Mouse (Mus musculus): ENCODE results near the gene Itga6.

The Itga6 gene

DNA sequence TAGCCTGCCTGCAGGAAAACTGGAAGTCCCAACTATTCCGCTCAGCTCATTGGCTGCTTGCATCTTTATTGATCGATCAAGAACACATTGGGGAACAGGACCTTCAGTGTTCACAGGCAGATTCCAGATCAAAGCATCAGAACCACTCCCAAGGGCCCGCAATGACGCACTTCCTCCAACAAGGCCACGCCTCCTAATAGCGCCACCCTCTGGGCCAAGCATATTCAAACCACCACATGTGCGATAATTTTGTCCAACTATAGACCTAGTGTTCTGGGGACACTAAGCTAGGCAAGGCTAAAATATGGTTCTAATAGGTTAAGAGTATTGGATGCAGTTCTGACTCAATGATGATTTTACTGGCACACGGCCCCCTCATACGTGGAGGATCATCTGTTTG lies 15.7 kb downstream of the Itga6 start:
- no peak for DNase-seq (ENCODE audit: low read depth)

- no peak for DNase-seq (ENCODE audit: low read depth)
Measured at GRCm38 (mm10) chr2:71764525-71764924, 19.1 kb downstream of the Itga6 start.

DNA sequence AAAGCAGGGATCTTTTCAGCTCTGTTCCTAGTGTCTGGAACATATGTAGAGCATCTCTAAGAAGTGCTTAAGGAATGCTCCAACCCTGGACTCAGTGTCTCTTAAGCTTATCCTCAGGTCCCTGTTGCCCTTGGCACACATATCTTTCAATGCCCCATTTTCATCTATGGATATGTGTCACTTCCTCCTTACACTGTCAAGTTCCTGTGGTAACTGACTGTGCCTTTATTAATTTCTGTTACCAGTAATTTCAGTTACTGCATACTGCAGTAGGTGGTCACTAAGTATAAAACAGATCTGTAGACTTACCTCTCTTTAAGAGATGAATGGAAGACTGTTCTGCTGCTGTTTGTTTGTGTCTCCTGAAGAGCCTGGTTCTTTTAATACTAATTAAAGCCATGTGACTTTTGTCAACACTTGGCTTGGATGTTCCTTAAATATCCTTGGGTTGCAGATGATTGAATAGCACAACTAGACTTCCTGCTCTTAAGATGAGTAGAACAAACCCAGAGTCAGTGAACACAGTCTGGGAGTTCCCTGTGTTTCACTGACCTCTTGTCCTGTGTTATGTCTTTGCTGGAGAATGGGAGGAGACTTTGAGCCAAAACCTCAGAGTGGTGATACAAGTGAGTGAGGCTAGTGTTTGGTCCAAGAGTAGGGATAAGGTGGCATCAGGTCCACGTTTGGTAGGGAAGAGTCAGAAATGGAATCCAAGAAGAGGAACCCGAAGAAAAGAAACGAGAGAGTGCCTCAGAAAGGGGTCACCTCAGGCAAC lies 19.7 kb downstream of the Itga6 start:
- no peak for DNase-seq (ENCODE audit: low read depth)

DNA sequence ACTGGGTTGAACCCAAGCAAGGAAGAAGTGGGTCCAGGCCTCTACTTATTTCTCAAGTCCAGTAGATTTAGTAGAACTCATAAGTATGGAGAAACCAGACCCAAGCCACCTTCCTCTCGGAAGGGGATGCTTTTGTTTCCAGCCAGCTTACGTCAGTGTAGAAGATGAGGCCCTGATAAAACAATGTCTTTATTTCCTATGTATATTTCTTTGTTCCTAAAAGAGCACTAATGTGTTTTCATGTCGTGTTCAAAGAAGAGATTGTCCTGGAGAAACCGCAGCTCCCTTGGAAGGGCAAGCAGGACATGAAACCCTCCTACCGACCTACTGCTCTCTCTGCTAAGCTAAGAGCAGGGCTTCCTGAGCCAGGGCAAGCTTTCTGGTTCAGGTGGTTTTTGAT lies 20.6 kb downstream of the Itga6 start:
- no peak for DNase-seq (ENCODE audit: low read depth)

DNA sequence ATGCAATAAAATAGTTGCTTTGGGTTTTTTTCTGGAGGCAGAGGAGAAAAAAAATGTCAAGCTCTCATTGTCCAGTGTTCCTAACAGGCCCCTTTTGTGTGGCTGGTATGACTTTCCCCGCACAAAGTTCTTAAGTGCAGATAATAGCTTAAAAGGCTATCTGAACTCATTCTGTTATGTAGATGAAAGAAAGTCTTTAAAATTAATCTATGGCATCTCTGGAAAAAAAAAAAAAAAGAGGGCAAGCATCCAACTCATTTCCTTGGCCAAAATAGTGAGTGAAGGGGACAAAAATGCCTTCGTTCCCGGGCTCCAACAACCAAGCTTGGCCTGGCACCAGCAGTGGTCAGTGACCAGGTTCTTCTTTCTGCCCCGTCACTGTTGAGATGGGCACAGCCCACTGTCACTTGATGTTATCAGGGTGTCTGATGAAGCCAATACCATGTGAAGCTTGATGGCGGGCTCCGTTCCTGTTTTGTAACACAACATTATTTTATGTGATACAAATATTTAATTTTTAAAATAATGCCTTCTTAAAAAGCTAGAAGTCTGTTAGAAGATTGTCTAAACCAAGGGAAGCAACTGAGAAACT lies 21.7 kb downstream of the Itga6 start:
- no peak for DNase-seq (ENCODE audit: low read depth)

GRCm38 (mm10) chr2:71771762-71772161 lies 26.3 kb downstream of the Itga6 start:
- no peak for DNase-seq (ENCODE audit: low read depth)

- no peak for DNase-seq (ENCODE audit: low read depth)
Measured at GRCm38 (mm10) chr2:71773714-71774113, 28.3 kb downstream of the Itga6 start.

- no peak for DNase-seq (ENCODE audit: low read depth)
Measured at GRCm38 (mm10) chr2:71774246-71774951, 29.0 kb downstream of the Itga6 start.

DNA sequence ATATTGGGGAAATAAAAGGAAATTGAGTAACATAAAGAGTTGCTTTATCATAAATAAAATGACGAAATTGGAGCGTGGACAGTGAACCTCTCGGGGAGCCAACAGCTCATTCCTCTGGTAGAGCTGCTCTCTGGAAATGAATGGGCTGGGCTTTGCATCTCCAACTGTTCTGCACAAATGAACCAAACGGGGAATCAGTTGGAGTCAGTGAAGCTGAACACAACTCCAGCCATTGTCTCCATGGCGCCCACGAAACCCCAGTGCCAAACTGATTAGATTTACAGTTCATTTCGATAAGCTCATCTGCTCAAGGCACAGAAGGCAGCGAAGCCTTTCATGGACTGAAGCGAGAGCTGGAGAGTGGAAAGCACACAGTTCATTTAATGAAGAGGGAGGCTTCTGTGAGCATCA lies 29.8 kb downstream of the Itga6 start:
- no peak for DNase-seq (ENCODE audit: low read depth)

GRCm38 (mm10) chr2:71779266-71779888 lies 34.0 kb downstream of the Itga6 start:
- no peak for DNase-seq (ENCODE audit: low read depth)

GRCm38 (mm10) chr2:71780016-71780415 lies 34.6 kb downstream of the Itga6 start:
- DNase-seq (ENCODE audit: low read depth), result no peak

- no peak for DNase-seq (ENCODE audit: low read depth)
Measured at GRCm38 (mm10) chr2:71785260-71785659, 39.8 kb downstream of the Itga6 start.

DNA sequence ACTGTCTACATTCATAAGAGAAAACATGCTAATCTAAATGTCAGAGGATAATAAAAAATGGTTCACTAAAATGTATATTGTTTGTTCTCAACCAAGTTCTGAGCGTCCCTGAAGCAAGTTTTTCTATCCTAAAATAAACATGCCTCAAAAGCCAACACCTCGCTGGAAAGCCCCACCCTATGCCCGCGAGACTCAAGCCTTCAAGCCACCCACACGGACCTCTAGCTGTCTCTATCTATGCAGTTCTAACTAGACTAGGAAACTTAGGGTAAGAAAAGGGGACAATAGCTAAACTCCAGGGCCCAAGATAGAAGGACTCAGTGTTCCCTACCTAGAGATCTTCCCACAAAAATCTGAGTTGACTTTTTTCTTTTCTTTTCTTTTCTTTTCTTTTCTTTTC lies 40.6 kb downstream of the Itga6 start:
- DNase-seq (ENCODE audit: low read depth), result no peak

GRCm38 (mm10) chr2:71786591-71787155 lies 41.3 kb downstream of the Itga6 start:
- peak; percentile 87 for DNase-seq (ENCODE audit: low read depth)

DNA sequence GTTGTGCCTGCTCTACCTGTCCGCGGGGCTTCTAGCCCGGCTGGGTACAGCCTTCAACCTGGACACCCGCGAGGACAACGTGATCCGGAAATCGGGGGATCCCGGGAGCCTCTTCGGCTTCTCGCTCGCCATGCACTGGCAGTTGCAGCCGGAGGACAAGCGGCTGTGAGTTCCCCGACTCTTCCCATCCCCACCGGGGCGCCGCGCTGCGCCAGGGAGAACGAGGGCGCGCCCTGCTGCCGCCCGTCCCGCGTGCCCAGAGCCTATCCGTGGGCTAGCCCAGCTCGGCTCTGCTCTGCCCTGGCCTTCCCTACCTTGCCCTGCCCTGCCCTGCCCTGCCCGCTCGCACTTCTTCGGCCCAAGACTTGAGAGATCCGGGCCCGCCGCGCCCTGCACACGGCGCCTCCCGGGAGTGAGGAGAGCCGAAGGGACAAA lies 41.8 kb downstream of the Itga6 start:
- peak; percentile 70 for DNase-seq (ENCODE audit: low read depth)

DNA sequence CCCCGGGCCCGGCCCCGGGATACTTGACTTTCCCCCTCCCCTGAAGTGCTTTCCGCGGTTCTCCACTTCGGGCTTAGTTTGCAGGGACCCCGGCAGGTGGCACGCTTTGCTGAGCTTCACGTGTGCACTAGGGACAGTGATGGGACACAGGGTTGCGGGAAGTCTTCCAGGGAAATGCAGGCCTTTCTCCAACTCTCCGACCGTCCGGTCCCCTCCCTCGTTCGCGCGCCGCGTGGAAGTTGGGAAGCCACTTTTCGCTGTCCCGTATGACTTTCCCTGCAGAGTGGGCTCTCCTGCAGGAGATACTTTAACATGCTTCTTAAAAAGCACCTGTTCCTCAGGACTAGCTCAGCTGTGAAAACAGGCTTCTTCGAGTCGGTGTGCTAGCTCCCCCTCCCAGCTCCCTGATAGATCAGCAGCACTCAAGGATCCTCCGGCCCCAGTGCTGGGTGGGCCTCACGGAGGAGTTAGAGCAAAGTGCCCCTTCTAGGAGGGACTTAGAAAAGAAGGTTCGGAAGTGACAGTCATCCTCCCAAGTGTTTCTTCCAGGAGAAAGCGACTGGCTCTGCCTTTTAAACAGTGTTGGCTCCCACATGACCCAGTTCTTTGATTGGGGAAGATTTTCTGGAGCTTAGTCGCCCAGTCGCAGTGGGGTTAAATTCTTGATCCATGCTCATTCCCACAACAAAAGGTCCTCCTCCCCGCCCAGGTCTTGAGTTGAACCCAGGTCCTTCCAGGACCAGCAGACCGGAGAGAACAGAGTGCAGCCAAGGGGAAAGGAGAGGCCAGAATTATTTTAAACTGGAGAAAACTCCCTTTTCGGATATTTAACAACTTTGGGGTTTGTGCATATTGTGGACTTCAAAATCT lies 42.4 kb downstream of the Itga6 start:
- peak; percentile 57 for DNase-seq (ENCODE audit: low read depth)

DNA sequence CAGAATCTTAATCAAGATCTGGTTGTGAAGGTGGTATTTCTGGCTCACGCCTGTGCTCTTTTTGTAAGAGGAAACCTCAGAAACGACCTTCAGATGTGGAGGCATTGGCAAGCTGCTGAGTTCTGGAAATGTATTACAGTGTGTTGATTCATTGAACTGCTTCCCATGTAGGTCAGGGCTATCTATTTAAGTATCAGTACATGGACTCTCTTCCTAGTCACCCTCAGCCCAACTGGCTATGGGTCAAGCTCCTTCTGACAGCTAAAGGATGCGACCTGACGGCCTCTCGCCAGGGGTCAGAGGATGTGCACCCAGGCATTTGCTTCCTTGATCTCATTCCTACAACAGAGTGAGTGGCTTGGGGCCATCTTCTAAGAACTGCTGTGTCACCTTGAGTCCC lies 45.3 kb downstream of the Itga6 start:
- DNase-seq (ENCODE audit: low read depth), result peak; percentile 34

DNA sequence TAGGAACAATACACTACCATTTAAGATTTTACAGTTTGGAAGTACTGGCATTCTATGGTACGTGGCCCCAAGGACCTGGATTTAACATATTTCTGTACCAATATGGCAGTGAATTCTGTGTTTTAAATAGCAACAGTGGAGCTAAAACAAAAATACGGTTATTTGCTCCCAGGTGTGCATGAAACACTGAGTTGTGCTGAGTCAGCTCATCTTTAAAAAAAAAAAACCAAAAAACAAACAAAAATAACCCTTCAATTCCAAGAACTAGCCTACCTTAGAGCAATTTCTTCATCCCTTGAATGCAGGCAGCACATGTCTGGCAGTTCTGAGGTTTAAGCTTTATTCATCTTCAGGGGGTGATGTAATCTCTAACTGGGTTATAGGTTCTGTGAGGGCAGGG lies 45.8 kb downstream of the Itga6 start:
- DNase-seq (ENCODE audit: low read depth), result no peak

GRCm38 (mm10) chr2:71794139-71794538 lies 48.7 kb downstream of the Itga6 start:
- DNase-seq (ENCODE audit: low read depth), result no peak

- no peak for DNase-seq (ENCODE audit: low read depth)
Measured at GRCm38 (mm10) chr2:71796787-71797186, 51.4 kb downstream of the Itga6 start.

GRCm38 (mm10) chr2:71800798-71801197 lies 55.4 kb downstream of the Itga6 start:
- peak; percentile 66 for DNase-seq (ENCODE audit: low read depth)
